Mouse (Mus musculus): Measurements from ENCODE around the gene Tas2r108. TPM values are rescaled to one million over a fixed set of nuclear protein-coding genes. Genes with fewer than 3 reads are reported as not detected.

Gene Tas2r108
- not detected in 2 replicates for polyA plus RNA-seq (2015; fragmentation: Nextera tagmentation; extraction: Ambion mirVana)

- Histone ChIP-seq H3K4me1 (no peaks in the 10 kb centered on the region), H3K9me3 (replicated peaks) (no peaks in the 10 kb centered on the region), H3K27ac (replicated peaks) (no peak within 1 kb of the TSS), H3K27me3 (replicated peaks) (no peaks in the 10 kb centered on the region), H3K4me2 (no peak within 1 kb of the TSS), H3K9ac (replicated peaks) (no peak within 1 kb of the TSS), H3K36me3 (no peaks in the 10 kb centered on the region), H3K4me3 (replicated peaks) (no peak within 1 kb of the TSS)
- 92% methylated on average over 3 of the region's 3 CpGs for WGBS
- no peak for ATAC-seq (ENCODE audit: low FRiP score)
Measured at GRCm38 (mm10) chr6:40493229-40493628, at the start of gene Tas2r108. Tas2r108 (plus strand) TSS chr6:40493529.

- 0 out of 2 replicates have a peak, but pooled peaks cover 2% of the 10 kb centered on the region for H3K4me1 ChIP-seq
- H3K27me3 ChIP-seq (replicated peaks), result no peaks in the 10 kb centered on the region
- H3K9me3 ChIP-seq (replicated peaks), result no peaks in the 10 kb centered on the region
- no peaks in the 10 kb centered on the region for H3K36me3 ChIP-seq
- no peak overlapping the region for H3K9ac ChIP-seq (replicated peaks)
- no peak overlapping the region for H3K4me2 ChIP-seq
- no peak overlapping the region for H3K27ac ChIP-seq (replicated peaks)
- no peak for ATAC-seq (ENCODE audit: low FRiP score)
- H3K4me3 ChIP-seq (replicated peaks), result no peak overlapping the region
Measured at GRCm38 (mm10) chr6:40448626-40449025, 44.7 kb upstream of the Tas2r108 start.

GRCm38 (mm10) chr6:40454436-40455041 lies 38.8 kb upstream of the Tas2r108 start:
- no peaks in the 10 kb centered on the region for H3K27me3 ChIP-seq (replicated peaks)
- H3K4me1 ChIP-seq, result no peaks in the 10 kb centered on the region
- H3K4me2 ChIP-seq, result no peak overlapping the region
- H3K4me3 ChIP-seq (replicated peaks), result no peak overlapping the region
- no peak for ATAC-seq (ENCODE audit: low FRiP score)
- no peak overlapping the region for H3K9ac ChIP-seq (replicated peaks)
- 24% methylated on average over 7 of the region's 7 CpGs for WGBS
- H3K27ac ChIP-seq (replicated peaks), result no peak overlapping the region
- H3K9me3 ChIP-seq (replicated peaks), result no peaks in the 10 kb centered on the region
- no peaks in the 10 kb centered on the region for H3K36me3 ChIP-seq

GRCm38 (mm10) chr6:40465710-40466109 lies 27.6 kb upstream of the Tas2r108 start:
- H3K4me1 ChIP-seq, result no peaks in the 10 kb centered on the region
- H3K4me2 ChIP-seq, result no peak overlapping the region
- peaks cover 4% of the 10 kb centered on the region for H3K27me3 ChIP-seq (replicated peaks)
- 59% methylated on average over 6 of the region's 6 CpGs for WGBS
- H3K9ac ChIP-seq (replicated peaks), result no peak overlapping the region
- ATAC-seq (ENCODE audit: low FRiP score), result no peak
- H3K36me3 ChIP-seq, result no peaks in the 10 kb centered on the region
- H3K9me3 ChIP-seq (replicated peaks), result no peaks in the 10 kb centered on the region
- no peak overlapping the region for H3K27ac ChIP-seq (replicated peaks)
- no peak overlapping the region for H3K4me3 ChIP-seq (replicated peaks)

GRCm38 (mm10) chr6:40470916-40471719 lies 22.2 kb upstream of the Tas2r108 start, which contains the start of gene Ssbp1:
Ssbp1 (plus strand) TSS chr6:40471352.
- H3K27ac ChIP-seq (replicated peaks), result peak within 1 kb of the TSS; percentile 93
- no peaks in the 10 kb centered on the region for H3K9me3 ChIP-seq (replicated peaks)
- peaks cover 26% of the 10 kb centered on the region for H3K36me3 ChIP-seq
- peak within 1 kb of the TSS; percentile 81 for H3K4me2 ChIP-seq
- under 1% methylated on average over 54 of the region's 54 CpGs for WGBS
- H3K9ac ChIP-seq (replicated peaks), result peak within 1 kb of the TSS; percentile 86
- peaks cover 4% of the 10 kb centered on the region for H3K27me3 ChIP-seq (replicated peaks)
- peaks cover 16% of the 10 kb centered on the region for H3K4me1 ChIP-seq
- ATAC-seq (ENCODE audit: low FRiP score), result peak; percentile 97
- H3K4me3 ChIP-seq (replicated peaks), result peak within 1 kb of the TSS; percentile 82

GRCm38 (mm10) chr6:40471720-40472010 lies 21.7 kb upstream of the Tas2r108 start:
- peak; percentile 9; the same call in 1 of the 2 replicates for ATAC-seq (ENCODE audit: low FRiP score)

GRCm38 (mm10) chr6:40476132-40476531 lies 17.2 kb upstream of the Tas2r108 start:
- Histone ChIP-seq H3K9ac (replicated peaks) (no peak overlapping the region), H3K4me1 (peaks cover 16% of the 10 kb centered on the region), H3K36me3 (peaks cover 50% of the 10 kb centered on the region), H3K27ac (replicated peaks) (no peak overlapping the region), H3K4me2 (no peak overlapping the region), H3K9me3 (replicated peaks) (no peaks in the 10 kb centered on the region), H3K4me3 (replicated peaks) (no peak overlapping the region), H3K27me3 (replicated peaks) (no peaks in the 10 kb centered on the region)
- ATAC-seq (ENCODE audit: low FRiP score), result no peak
- 98% methylated on average over 4 of the region's 4 CpGs for WGBS

More at GRCm38 (mm10) chr6:40471720-40472010, 21.7 kb upstream of the Tas2r108 start:
- Histone ChIP-seq H3K4me1 (peaks cover 16% of the 10 kb centered on the region), H3K9me3 (replicated peaks) (no peaks in the 10 kb centered on the region), H3K9ac (replicated peaks) (peak overlapping the region; percentile 86), H3K4me3 (replicated peaks) (peak overlapping the region; percentile 82), H3K4me2 (peak overlapping the region; percentile 81), H3K36me3 (peaks cover 30% of the 10 kb centered on the region), H3K27me3 (replicated peaks) (peaks cover 4% of the 10 kb centered on the region), H3K27ac (replicated peaks) (peak overlapping the region; percentile 93)
- WGBS, result under 1% methylated on average over 7 of the region's 7 CpGs

GRCm38 (mm10) chr6:40479705-40480104 lies 13.6 kb upstream of the Tas2r108 start:
- H3K4me3 ChIP-seq (replicated peaks), result no peak overlapping the region
- H3K27ac ChIP-seq (replicated peaks), result no peak overlapping the region
- 80% methylated on average over 1 of the region's 1 CpGs for WGBS
- no peaks in the 10 kb centered on the region for H3K27me3 ChIP-seq (replicated peaks)
- no peaks in the 10 kb centered on the region for H3K9me3 ChIP-seq (replicated peaks)
- H3K4me2 ChIP-seq, result no peak overlapping the region
- H3K9ac ChIP-seq (replicated peaks), result no peak overlapping the region
- H3K36me3 ChIP-seq, result peaks cover 62% of the 10 kb centered on the region
- no peaks in the 10 kb centered on the region for H3K4me1 ChIP-seq
- no peak for ATAC-seq (ENCODE audit: low FRiP score)

GRCm38 (mm10) chr6:40482318-40482717 lies 11.0 kb upstream of the Tas2r108 start:
- no peak overlapping the region for H3K9ac ChIP-seq (replicated peaks)
- WGBS, result 91% methylated on average over 5 of the region's 5 CpGs
- no peak overlapping the region for H3K4me2 ChIP-seq
- H3K4me3 ChIP-seq (replicated peaks), result no peak overlapping the region
- H3K36me3 ChIP-seq, result peaks cover 46% of the 10 kb centered on the region
- no peak for ATAC-seq (ENCODE audit: low FRiP score)
- no peaks in the 10 kb centered on the region for H3K9me3 ChIP-seq (replicated peaks)
- H3K4me1 ChIP-seq, result no peaks in the 10 kb centered on the region
- H3K27me3 ChIP-seq (replicated peaks), result no peaks in the 10 kb centered on the region
- H3K27ac ChIP-seq (replicated peaks), result no peak overlapping the region

GRCm38 (mm10) chr6:40490933-40491332 lies 2.4 kb upstream of the Tas2r108 start, which contains the start of gene Tas2r137:
Tas2r137 (plus strand) TSS chr6:40491233.
- Histone ChIP-seq H3K4me1 (no peaks in the 10 kb centered on the region), H3K36me3 (no peaks in the 10 kb centered on the region), H3K9ac (replicated peaks) (no peak within 1 kb of the TSS), H3K27ac (replicated peaks) (no peak within 1 kb of the TSS), H3K27me3 (replicated peaks) (no peaks in the 10 kb centered on the region), H3K4me3 (replicated peaks) (no peak within 1 kb of the TSS), H3K4me2 (no peak within 1 kb of the TSS), H3K9me3 (replicated peaks) (no peaks in the 10 kb centered on the region)
- ATAC-seq (ENCODE audit: low FRiP score), result no peak

GRCm38 (mm10) chr6:40519408-40519807 lies 26.1 kb downstream of the Tas2r108 start, which contains the start of gene Prss37:
Prss37 (minus strand) TSS chr6:40519508.
- Histone ChIP-seq H3K4me1 (no peaks in the 10 kb centered on the region), H3K4me3 (replicated peaks) (no peak within 1 kb of the TSS), H3K9ac (replicated peaks) (no peak within 1 kb of the TSS), H3K27me3 (replicated peaks) (no peaks in the 10 kb centered on the region), H3K27ac (replicated peaks) (no peak within 1 kb of the TSS), H3K9me3 (replicated peaks) (no peaks in the 10 kb centered on the region), H3K36me3 (no peaks in the 10 kb centered on the region), H3K4me2 (no peak within 1 kb of the TSS)
- 52% methylated on average over 1 of the region's 1 CpGs for WGBS
- no peak for ATAC-seq (ENCODE audit: low FRiP score)
